ENCODE assay signal across 25 mouse cellular contexts in genomic region chr3:32888886-32889285, GRCm38 (mm10).
DNase-seq lines count a peak whose midpoint lies in the region; ATAC-seq and TF ChIP-seq lines count a peak whose summit lies in the region.
"Had no signal": no experiment of that assay in that cellular context is flagged by ENCODE, and none has a peak within 500 bp of the region (broad histone marks: within the 10 kb centered on the region; RNA-seq: fewer than 3 reads in every experiment).

No protein-coding gene starts in this region.

- WGBS in heart, adult 2 months = 76% methylated on average over 5 of the region's 5 CpGs
- whole genome bisulfite sequencing in heart, embryonic 12.5 days = 93% methylated on average over 5 of the region's 5 CpGs

- DNase-seq in gastrocnemius, adult 18-20 months (ENCODE audit: low spot score) = peak; percentile 53
- no peak for DNase-seq in gastrocnemius, postnatal 4 days (ENCODE audit: low spot score in 2 of 2)
- DNase-seq in gastrocnemius, postnatal 25 days = peak; percentile 35
- DNase-seq in gastrocnemius, postnatal 36 days = no peak
- peak in 1 of 2 experiments; percentile 11 for DNase-seq in heart, adult 2 months
- no peak for DNase-seq in heart, postnatal 4 days
- DNase-seq in heart, postnatal 10 days = peak; percentile 10 to 33
- DNase-seq: adrenal gland, adult 8-10 months; adrenal gland, postnatal 14 days; adrenal gland, postnatal 36 days; B cell, adult 2 months; cerebellum, adult 11-12 months; cerebellum, adult 2 months; cerebellum, adult 9-10 months; cerebellum, postnatal 10 days; cerebellum, postnatal 25 days had no signal

- no peaks in the 10 kb centered on the region for H3K9me3 ChIP-seq in heart, embryonic 12.5 days (replicated peaks)
- H3K9me3 ChIP-seq: embryonic facial prominence, embryonic 10.5 days; embryonic facial prominence, embryonic 12.5 days; forebrain, embryonic 13.5 days; G1E had no signal

- TF ChIP-seq CTCF in heart, adult 2 months (IDR thresholded peaks at IDR 0.05) = no peak

- H3K9ac ChIP-seq in heart, adult 2 months (ENCODE audit: low read depth, low read length) = no peak overlapping the region
- no peak overlapping the region for H3K9ac ChIP-seq in heart, embryonic 12.5 days
- H3K9ac ChIP-seq: embryonic facial prominence, embryonic 12.5 days; forebrain, embryonic 13.5 days had no signal

- no peak for ATAC-seq in heart, embryonic 12.5 days (ENCODE audit: insufficient number of reproducible peaks, low FRiP score)
- ATAC-seq: activated CD4-positive, CD25-positive, alpha-beta regulatory T cell, adult 4 months; CD4-positive, CD25-positive, alpha-beta regulatory T cell, adult 4 months; forebrain, embryonic 13.5 days; Patski had no signal

- H3K36me3 ChIP-seq in heart, adult 2 months (ENCODE audit: control insufficient read depth, insufficient read depth, low read length) = peaks cover 13% of the 10 kb centered on the region
- peaks cover 66% of the 10 kb centered on the region for H3K36me3 ChIP-seq in heart, embryonic 12.5 days
- H3K36me3 ChIP-seq: embryonic facial prominence, embryonic 12.5 days; G1E had no signal

- H3K27ac ChIP-seq in heart, adult 2 months = peak overlapping the region; percentile 42
- H3K27ac ChIP-seq in heart, embryonic 12.5 days (ENCODE audit: poor library complexity, severe bottlenecking) = no peak overlapping the region
- H3K27ac ChIP-seq: embryonic facial prominence, embryonic 10.5 days; embryonic facial prominence, embryonic 12.5 days; forebrain, embryonic 13.5 days had no signal

- TF ChIP-seq POLR2A in heart, adult 2 months (IDR thresholded peaks at IDR 0.05; ENCODE audit: insufficient read depth, low read depth, low read length) = no peak

- peaks cover 1% of the 10 kb centered on the region; the same call in 1 of the 2 replicates for H3K4me1 ChIP-seq in heart, adult 2 months (ENCODE audit: control insufficient read depth, insufficient read depth, low read length)
- H3K4me1 ChIP-seq in heart, embryonic 12.5 days (replicated peaks) = no peaks in the 10 kb centered on the region
- H3K4me1 ChIP-seq: embryonic facial prominence, embryonic 10.5 days; embryonic facial prominence, embryonic 12.5 days; forebrain, embryonic 13.5 days had no signal

- 0 out of 2 replicates have a peak, but pooled peaks have one; percentile 37 for TF ChIP-seq EP300 in heart, adult 2 months (IDR thresholded peaks at IDR 0.05; ENCODE audit: insufficient read depth, low read depth, low read length)

- intact Hi-C loops in gastrocnemius, postnatal 36 days (cut with DNase I) = loop anchor here (5.0 kb wide), 1 partner anchor 72 kb away; the partner anchor contains the start of gene Usp13
- intact Hi-C loops in heart, adult 2 months (cut with DNase I) = no loop called here
- intact Hi-C loops in heart, postnatal 10 days (cut with DNase I) = no loop called here

- H3K79me2 ChIP-seq in heart, adult 2 months (replicated peaks; ENCODE audit: control insufficient read depth, insufficient read depth, low read length) = no peaks in the 10 kb centered on the region

- H3K4me3 ChIP-seq in heart, adult 2 months = no peak overlapping the region
- H3K4me3 ChIP-seq in heart, embryonic 12.5 days = no peak overlapping the region
- H3K4me3 ChIP-seq: embryonic facial prominence, embryonic 10.5 days; embryonic facial prominence, embryonic 12.5 days; forebrain, embryonic 13.5 days had no signal

- H3K27me3 ChIP-seq in heart, adult 2 months (ENCODE audit: control insufficient read depth, insufficient read depth, low read length) = no peaks in the 10 kb centered on the region
- no peaks in the 10 kb centered on the region for H3K27me3 ChIP-seq in heart, embryonic 12.5 days (replicated peaks)
- H3K27me3 ChIP-seq: CH12.LX; embryonic facial prominence, embryonic 12.5 days; forebrain, embryonic 13.5 days had no signal

- H3K4me2 ChIP-seq in heart, embryonic 12.5 days = no peak overlapping the region
- H3K4me2 ChIP-seq: embryonic facial prominence, embryonic 12.5 days; forebrain, embryonic 13.5 days had no signal

Comparison
In these comparisons a context has a peak if more than half of its experiments do, and no peak if none do; other contexts are left out.
1. DNase-seq: peak in gastrocnemius, adult 18-20 months (single experiment), gastrocnemius, postnatal 25 days (single experiment) and heart, postnatal 10 days (2 of 2); none in gastrocnemius, postnatal 4 days (0 of 2), gastrocnemius, postnatal 36 days (0 of 2) and heart, postnatal 4 days (single experiment).